Mouse (Mus musculus): ENCODE results near the gene Hnrnpc.
A peak's percentile ranks its signal among the peaks of the same experiment; 100 is the strongest.

- TF ChIP-seq CTCF (IDR thresholded peaks at IDR 0.05; ENCODE audit: insufficient read depth, low read length) (peak; percentile 75), POLR2A (IDR thresholded peaks at IDR 0.05; ENCODE audit: borderline replicate concordance, extremely low read depth, low read depth, low read length) (no peak)
These were observed 20.1 kb upstream of the Hnrnpc start for GRCm38 (mm10) chr14:52123918-52124317.

Data from lung, adult 2 months (tissue).